Mouse (Mus musculus): ENCODE measurements around the gene Jpt1. TPM values are rescaled to one million over a fixed set of nuclear protein-coding genes. Genes with fewer than 3 reads are reported as not detected.

Jpt1 gene
- polyA plus RNA-seq, 1 experiment, result 1,229 TPM

DNA sequence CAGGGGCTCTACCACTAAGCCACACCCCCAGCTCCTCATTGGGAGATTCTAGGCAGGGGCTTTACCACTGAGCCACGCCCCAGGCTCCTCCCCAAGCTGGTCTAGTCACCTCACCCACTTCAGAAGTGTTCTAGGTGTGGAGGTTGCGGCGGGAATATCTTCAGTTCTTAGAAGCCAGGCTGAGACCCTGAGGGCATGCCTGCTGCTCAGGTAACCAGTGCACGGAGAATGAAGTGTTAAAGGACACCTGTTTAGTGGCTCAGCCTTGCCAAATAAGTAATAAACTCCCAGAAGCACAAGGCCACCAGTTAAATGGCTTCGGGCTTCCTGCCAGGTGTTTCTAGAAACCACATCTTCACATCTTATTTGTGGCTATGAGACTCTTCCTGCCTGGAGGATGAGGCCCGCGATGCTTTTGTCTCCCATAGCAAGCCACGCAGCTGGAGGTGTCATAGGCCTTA lies 62.4 kb downstream of the Jpt1 start:
- TF ChIP-seq CTCF (IDR thresholded peaks at IDR 0.05; ENCODE audit: borderline replicate concordance, extremely low read depth, insufficient read depth, insufficient read length), result no peak
- TF ChIP-seq POLR2A (IDR thresholded peaks at IDR 0.05; ENCODE audit: borderline replicate concordance, extremely low read depth, insufficient read depth, insufficient read length, poor library complexity, severe bottlenecking), result no peak
- no peak for DNase-seq (ENCODE audit: low read depth)

DNA sequence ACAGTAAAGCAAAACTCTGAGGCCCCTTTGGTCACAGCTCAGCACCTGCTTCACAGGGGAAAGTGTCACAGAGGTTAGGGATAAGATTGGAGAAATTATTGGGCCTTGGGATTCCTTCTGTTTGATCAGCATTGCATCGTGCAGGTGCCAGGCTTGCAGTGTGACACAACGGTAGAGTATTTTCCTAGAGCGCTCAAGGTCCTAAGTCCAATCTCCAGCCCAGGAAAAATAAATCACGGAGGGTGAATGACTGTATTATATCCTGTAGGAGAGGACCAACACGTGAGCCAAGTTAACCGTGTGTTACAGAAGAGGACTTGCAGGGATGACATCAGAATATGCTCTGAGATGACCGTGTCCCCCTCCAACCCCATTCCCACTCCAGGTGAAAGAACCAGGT lies 64.0 kb downstream of the Jpt1 start:
- TF ChIP-seq CTCF (IDR thresholded peaks at IDR 0.05; ENCODE audit: borderline replicate concordance, extremely low read depth, insufficient read depth, insufficient read length), result no peak
- DNase-seq (ENCODE audit: low read depth), result no peak

DNA sequence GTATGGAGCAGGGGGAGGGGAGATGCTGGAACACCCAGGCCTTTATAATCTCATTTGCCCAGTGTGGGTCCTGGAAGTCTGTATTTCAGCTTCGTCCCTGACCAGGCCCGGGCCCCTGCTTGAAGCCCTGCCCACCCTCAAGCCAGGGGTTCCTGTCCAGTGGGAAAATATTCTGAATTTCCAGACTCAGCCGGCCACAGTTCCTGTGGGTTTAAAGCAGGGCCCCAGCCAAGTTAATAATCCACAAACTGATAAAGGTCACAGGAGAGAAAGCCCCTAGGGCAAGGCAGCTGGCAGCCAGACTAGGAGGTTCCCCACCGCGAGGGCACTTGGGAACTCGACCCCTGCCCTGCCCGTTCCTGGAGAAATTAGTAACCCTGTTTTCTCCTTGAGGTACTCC lies 65.2 kb downstream of the Jpt1 start:
- TF ChIP-seq CTCF (IDR thresholded peaks at IDR 0.05; ENCODE audit: borderline replicate concordance, extremely low read depth, insufficient read depth, insufficient read length) (no peak), POLR2A (IDR thresholded peaks at IDR 0.05; ENCODE audit: borderline replicate concordance, extremely low read depth, insufficient read depth, insufficient read length, poor library complexity, severe bottlenecking) (no peak)
- DNase-seq (ENCODE audit: low read depth), result no peak

DNA sequence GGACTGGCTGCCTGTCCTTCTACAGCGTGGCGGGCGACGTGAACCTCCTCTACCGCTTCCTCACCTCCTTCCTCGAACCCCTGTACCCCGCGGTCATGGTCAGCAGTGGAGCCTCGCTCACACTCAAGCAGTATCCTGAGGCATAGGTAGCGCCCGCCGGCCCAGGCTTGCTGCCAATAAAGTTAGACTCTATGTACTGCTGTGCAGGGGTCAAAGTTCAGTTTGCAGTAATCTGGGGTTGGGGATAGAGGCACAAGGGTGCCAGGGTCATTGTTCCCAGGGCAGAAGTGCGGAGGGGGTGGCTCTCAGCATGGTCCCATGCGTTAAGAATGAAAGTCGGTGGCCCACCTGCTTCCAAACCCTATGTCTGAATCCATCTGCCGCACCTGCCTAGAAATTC lies 66.1 kb downstream of the Jpt1 start:
- TF ChIP-seq POLR2A (IDR thresholded peaks at IDR 0.05; ENCODE audit: borderline replicate concordance, extremely low read depth, insufficient read depth, insufficient read length, poor library complexity, severe bottlenecking), result no peak
- no peak for TF ChIP-seq CTCF (IDR thresholded peaks at IDR 0.05; ENCODE audit: borderline replicate concordance, extremely low read depth, insufficient read depth, insufficient read length)
- DNase-seq (ENCODE audit: low read depth), result no peak

Other genes with a start within 250 kb of the Jpt1 start
- 0.89 and 1.2 TPM in 2 replicates for gene Grin2c, start 247.1 kb downstream of the Jpt1 start, polyA plus RNA-seq (2012; rRNA removed)
- gene Fdxr, start 237.3 kb downstream of the Jpt1 start, polyA plus RNA-seq (2012; rRNA removed), result 26.1 and 32.4 TPM in 2 replicates
- gene Fads6, start 216.7 kb downstream of the Jpt1 start, polyA plus RNA-seq (2012; rRNA removed), result 1.6 and 2.4 TPM in 2 replicates
- 0.13 and 0.15 TPM in 2 replicates for gene Otop2, start 207.2 kb downstream of the Jpt1 start, polyA plus RNA-seq (2012; rRNA removed)
- gene Ush1g, start 192.3 kb downstream of the Jpt1 start, polyA plus RNA-seq (2012; rRNA removed), result 0.04 and 0.11 TPM in 2 replicates
- 0.29 and 0.64 TPM in 2 replicates for gene Otop3, start 179.7 kb downstream of the Jpt1 start, polyA plus RNA-seq (2012; rRNA removed)
- gene Hid1, start 146.6 kb downstream of the Jpt1 start, polyA plus RNA-seq (2012; rRNA removed), result 61.7 and 64.8 TPM in 2 replicates
- gene Cdr2l, start 132.5 kb downstream of the Jpt1 start, polyA plus RNA-seq (2012; rRNA removed), result 39.1 and 50.8 TPM in 2 replicates
- 115 and 126 TPM in 2 replicates for gene Mrpl58, start 110.6 kb downstream of the Jpt1 start, polyA plus RNA-seq (2012; rRNA removed)
- gene Atp5h, start 94.4 kb downstream of the Jpt1 start, polyA plus RNA-seq (2012; rRNA removed), result 399 and 402 TPM in 2 replicates
- 45.9 and 46.8 TPM in 2 replicates for gene Kctd2, start 94.3 kb downstream of the Jpt1 start, polyA plus RNA-seq (2012; rRNA removed)
- gene Trim80, start 73.8 kb downstream of the Jpt1 start, polyA plus RNA-seq (2012; rRNA removed), result 0.04 and 0.12 TPM in 2 replicates
- not detected in 2 replicates for gene Slc16a5, start 51.9 kb downstream of the Jpt1 start, polyA plus RNA-seq (2012; rRNA removed)
- gene Armc7, start 38.7 kb downstream of the Jpt1 start, polyA plus RNA-seq (2012; rRNA removed), result 12.4 and 15.1 TPM in 2 replicates
- gene Nt5c, start 22.5 kb downstream of the Jpt1 start, polyA plus RNA-seq (2012; rRNA removed), result 67.9 and 84.3 TPM in 2 replicates
- 702 and 773 TPM in 2 replicates for gene Sumo2, start 21.9 kb upstream of the Jpt1 start, polyA plus RNA-seq (2012; rRNA removed)
- 105 and 168 TPM in 2 replicates for gene Nup85, start 50.0 kb upstream of the Jpt1 start, polyA plus RNA-seq (2012; rRNA removed)
- 35.5 and 36.7 TPM in 2 replicates for gene Mrps7, start 89.5 kb upstream of the Jpt1 start, polyA plus RNA-seq (2012; rRNA removed)
- 43.3 and 57.1 TPM in 2 replicates for gene Gga3, start 89.7 kb upstream of the Jpt1 start, polyA plus RNA-seq (2012; rRNA removed)
- gene Mif4gd, start 98.6 kb upstream of the Jpt1 start, polyA plus RNA-seq (2012; rRNA removed), result 18.0 and 19.2 TPM in 2 replicates
- gene Slc25a19, start 113.9 kb upstream of the Jpt1 start, polyA plus RNA-seq (2012; rRNA removed), result 55.1 and 71.1 TPM in 2 replicates
- 124 and 127 TPM in 2 replicates for gene Grb2, start 194.2 kb upstream of the Jpt1 start, polyA plus RNA-seq (2012; rRNA removed)

Measured in brain, embryonic 14.5 days (tissue).